In genomic region chr4:45507476-45507875, GRCm38 (mm10) we compare ENCODE assay signal across 14 mouse cellular contexts. TPM values are rescaled to one million over a fixed set of nuclear protein-coding genes. Genes with fewer than 3 reads are reported as not detected.
DNase-seq lines count a peak whose midpoint lies in the region; ATAC-seq lines count a peak whose summit lies in the region.
"Had no signal": no experiment of that assay in that cellular context is flagged by ENCODE, and none has a peak within 500 bp of the region (broad histone marks: within the 10 kb centered on the region; RNA-seq: fewer than 3 reads in every experiment).

No protein-coding gene starts in this region.

- H3K27me3 ChIP-seq in heart, embryonic 14.5 days (ENCODE audit: control insufficient read depth, insufficient read depth, low read length): no peaks in the 10 kb centered on the region
- H3K27me3 ChIP-seq in liver, embryonic 12.5 days (replicated peaks): no peaks in the 10 kb centered on the region; the same call in 1 of the 2 replicates
- no peaks in the 10 kb centered on the region for H3K27me3 ChIP-seq in embryonic facial prominence, embryonic 10.5 days (replicated peaks; ENCODE audit: low read depth, poor library complexity, severe bottlenecking)
- no peaks in the 10 kb centered on the region for H3K27me3 ChIP-seq in limb, embryonic 10.5 days (ENCODE audit: low read depth, poor library complexity, severe bottlenecking)
- H3K27me3 ChIP-seq: Patski had no signal

- DNase-seq in heart, postnatal 4 days: no peak
- no peak for DNase-seq in liver
- no peak for DNase-seq in embryonic facial prominence, embryonic 10.5 days (ENCODE audit: low spot score)
- DNase-seq in limb, embryonic 10.5 days (ENCODE audit: low spot score): no peak
- no peak for DNase-seq in left cerebral cortex, postnatal 10 days (ENCODE audit: extremely low spot score in 1 of 2, low spot score in 2 of 2)
- no peak for DNase-seq in testis, postnatal 14 days (ENCODE audit: low spot score)
- DNase-seq: adrenal gland, adult 2 months; cerebellum, postnatal 14 days; thymus, adult 2 months had no signal

- H3K9me3 ChIP-seq in heart, embryonic 14.5 days (ENCODE audit: control insufficient read depth, low read length): no peaks in the 10 kb centered on the region
- no peaks in the 10 kb centered on the region for H3K9me3 ChIP-seq in liver, embryonic 12.5 days (replicated peaks)
- H3K9me3 ChIP-seq in embryonic facial prominence, embryonic 10.5 days: no peaks in the 10 kb centered on the region
- H3K9me3 ChIP-seq in limb, embryonic 10.5 days (replicated peaks): no peaks in the 10 kb centered on the region
- H3K9me3 ChIP-seq: hindbrain, embryonic 12.5 days had no signal

- H3K4me3 ChIP-seq in heart, embryonic 14.5 days (ENCODE audit: control insufficient read depth in 1 of 2, insufficient read depth in 1 of 2, low read depth in 1 of 2, low read length in 2 of 2): no peak overlapping the region
- H3K4me3 ChIP-seq in liver, embryonic 12.5 days: no peak overlapping the region
- H3K4me3 ChIP-seq in embryonic facial prominence, embryonic 10.5 days: 0 out of 2 replicates have a peak overlapping the region, but pooled peaks have one; percentile 30
- no peak overlapping the region for H3K4me3 ChIP-seq in limb, embryonic 10.5 days
- H3K4me3 ChIP-seq: hindbrain, embryonic 12.5 days had no signal

- peak overlapping the region; percentile 88 to 99 for H3K27ac ChIP-seq in heart, embryonic 14.5 days (replicated peaks in 1 of 2; ENCODE audit: control insufficient read depth in 1 of 2, insufficient read depth in 1 of 2, low read depth in 2 of 2, low read length in 2 of 2)
- H3K27ac ChIP-seq in liver, embryonic 12.5 days: peak overlapping the region; percentile 43; the same call in 1 of the 2 replicates
- H3K27ac ChIP-seq in embryonic facial prominence, embryonic 10.5 days (replicated peaks): peak overlapping the region; percentile 79; the same call in 1 of the 2 replicates
- peak overlapping the region; percentile 74 for H3K27ac ChIP-seq in limb, embryonic 10.5 days

- H3K9ac ChIP-seq in heart, embryonic 14.5 days (ENCODE audit: low read length): peak overlapping the region; percentile 67
- H3K9ac ChIP-seq in liver, embryonic 12.5 days: no peak overlapping the region
- H3K9ac ChIP-seq: hindbrain, embryonic 12.5 days had no signal

- peak overlapping the region; percentile 54 for H3K4me2 ChIP-seq in heart, embryonic 14.5 days (ENCODE audit: low read length)
- H3K4me2 ChIP-seq in liver, embryonic 12.5 days: no peak overlapping the region
- H3K4me2 ChIP-seq: hindbrain, embryonic 12.5 days had no signal

- intact Hi-C loops in left cerebral cortex, postnatal 10 days (cut with DNase I): no loop called here

- ATAC-seq in heart, embryonic 14.5 days (ENCODE audit: insufficient number of reproducible peaks, insufficient read depth, low FRiP score, low read depth): peak; percentile 68
- ATAC-seq in liver, embryonic 12.5 days: peak; percentile 13
- ATAC-seq: CD4-positive, CD25-positive, alpha-beta regulatory T cell, adult 4 months; Patski had no signal

- H3K4me1 ChIP-seq in heart, embryonic 14.5 days (ENCODE audit: control insufficient read depth in 2 of 2, insufficient read depth in 2 of 2, low read length in 2 of 2): peaks cover 66 to 83% of the 10 kb centered on the region in 2 experiments
- H3K4me1 ChIP-seq in liver, embryonic 12.5 days: peaks cover 82% of the 10 kb centered on the region
- H3K4me1 ChIP-seq in embryonic facial prominence, embryonic 10.5 days: peaks cover 80% of the 10 kb centered on the region
- H3K4me1 ChIP-seq in limb, embryonic 10.5 days: peaks cover 91% of the 10 kb centered on the region

- no peaks in the 10 kb centered on the region for H3K36me3 ChIP-seq in heart, embryonic 14.5 days (ENCODE audit: control insufficient read depth, insufficient read depth, low read length)
- H3K36me3 ChIP-seq in liver, embryonic 12.5 days: peaks cover 6% of the 10 kb centered on the region; the same call in 1 of the 2 replicates
- H3K36me3 ChIP-seq in embryonic facial prominence, embryonic 10.5 days (replicated peaks): no peaks in the 10 kb centered on the region
- H3K36me3 ChIP-seq in limb, embryonic 10.5 days: no peaks in the 10 kb centered on the region
- H3K36me3 ChIP-seq: hindbrain, embryonic 12.5 days had no signal

- WGBS in heart, embryonic 14.5 days: 19% methylated on average over 1 of the region's 1 CpGs
- WGBS in liver, embryonic 12.5 days (ENCODE audit: insufficient replicate concordance): 81% methylated on average over 1 of the region's 1 CpGs
- WGBS in embryonic facial prominence, embryonic 10.5 days: 53% methylated on average over 1 of the region's 1 CpGs
- 38% methylated on average over 1 of the region's 1 CpGs for WGBS in limb, embryonic 10.5 days

RNA-seq across cellular contexts. Expression of gene Shb, which starts 24.8 kb away (rescaled TPM):
- 15.3 and 19.0 TPM in 2 replicates for polyA plus RNA-seq in heart, embryonic 14.5 days (2014; fragmentation: Nextera tagmentation; extraction: Ambion mirVana)
- total RNA-seq in heart, postnatal 4 days (2021): 10 to 100 TPM; 69.3 to 70.9 TPM
- polyA plus RNA-seq in liver, embryonic 12.5 days (2016; fragmentation: Nextera tagmentation; extraction: Ambion mirVana): 8.7 and 9.9 TPM in 2 replicates
- 3.9 and 4.9 TPM in 2 replicates for polyA plus RNA-seq in embryonic facial prominence, embryonic 10.5 days (2016; fragmentation: Nextera tagmentation; extraction: Ambion mirVana)
- 4.3 and 4.8 TPM in 2 replicates for polyA plus RNA-seq in limb, embryonic 10.5 days (2016; fragmentation: Nextera tagmentation; extraction: Ambion mirVana)
- 10 to 100 TPM; 13.1 to 18.7 TPM for total RNA-seq in left cerebral cortex, postnatal 10 days (2021)

Comparison
In these comparisons a context has a peak if more than half of its experiments do, and no peak if none do; other contexts are left out.
1. H3K27ac ChIP-seq: peak in every context shown above with its lines; median percentile 94 in heart, embryonic 14.5 days; 79 in embryonic facial prominence, embryonic 10.5 days; 74 in limb, embryonic 10.5 days; 43 in liver, embryonic 12.5 days.